Mouse (Mus musculus) forebrain, embryonic 15.5 days (tissue): ENCODE data around the gene Wt1. TPM values are rescaled to one million over a fixed set of nuclear protein-coding genes. Genes with fewer than 3 reads are reported as not detected.

Experiments
- ATAC-seq: fragments of 200-750 bp; cut with Nextera tagmentation; replicated peaks from 2 replicates; pipeline ENCODE4 v1.8.0; 2017; ENCODE audit warnings: mild to moderate bottlenecking, moderate TSS enrichment, moderate library complexity
- H3K27ac ChIP-seq: fragments of 300-500 bp; sonication (generic); replicated peaks from 2 replicates; pipeline ENCODE4 v1.5.1; 2015; ENCODE audit warnings: mild to moderate bottlenecking, inconsistent platforms
- H3K27me3 ChIP-seq: fragments of 300-500 bp; sonication (generic); 2 replicates; pipeline ENCODE4 v1.6.1; 2015; ENCODE audit warnings: inconsistent platforms
- H3K36me3 ChIP-seq: fragments of 300-500 bp; sonication (generic); 2 replicates; pipeline ENCODE4 v1.6.1; 2015; ENCODE audit warnings: mild to moderate bottlenecking, inconsistent platforms
- H3K4me1 ChIP-seq: fragments of 300-500 bp; sonication (generic); 2 replicates; pipeline ENCODE4 v1.6.1; 2015; ENCODE audit warnings: inconsistent platforms
- H3K4me2 ChIP-seq: fragments of 300-500 bp; sonication (generic); replicated peaks from 2 replicates; pipeline ENCODE4 v1.6.1; 2015; ENCODE audit warnings: mild to moderate bottlenecking, inconsistent platforms
- H3K4me3 ChIP-seq: fragments of 300-500 bp; sonication (generic); 2 replicates; pipeline ENCODE4 v1.5.1; 2015; ENCODE audit warnings: mild to moderate bottlenecking, inconsistent platforms
- H3K9ac ChIP-seq: fragments of 300-500 bp; sonication (generic); replicated peaks from 2 replicates; pipeline ENCODE4 v1.6.1; 2015; ENCODE audit warnings: mild to moderate bottlenecking, inconsistent platforms
- H3K9me3 ChIP-seq: fragments of 300-500 bp; sonication (generic); 2 replicates; pipeline ENCODE4 v1.6.1; 2016; ENCODE audit warnings: inconsistent platforms
- WGBS: fragments of 180-500 bp; shearing (Covaris S2); methylation state at CpG from one replicate; pipeline ENCODE4 v1.1.7; 2015; ENCODE audit warnings: mixed read lengths; 5-methylcytosine and 5-hydroxymethylcytosine counted together
- polyA plus RNA-seq: library from polyadenylated mRNA; unstranded; fragments of >200 nt; fragmentation: Nextera tagmentation; extraction: Ambion mirVana; gene quantifications from 2 replicates; pipeline ENCODE4 v1.2.1, GENCODE M21; 2015

The Wt1 gene
- polyA plus RNA-seq, 1 experiment from 2014 or later: not detected

DNA sequence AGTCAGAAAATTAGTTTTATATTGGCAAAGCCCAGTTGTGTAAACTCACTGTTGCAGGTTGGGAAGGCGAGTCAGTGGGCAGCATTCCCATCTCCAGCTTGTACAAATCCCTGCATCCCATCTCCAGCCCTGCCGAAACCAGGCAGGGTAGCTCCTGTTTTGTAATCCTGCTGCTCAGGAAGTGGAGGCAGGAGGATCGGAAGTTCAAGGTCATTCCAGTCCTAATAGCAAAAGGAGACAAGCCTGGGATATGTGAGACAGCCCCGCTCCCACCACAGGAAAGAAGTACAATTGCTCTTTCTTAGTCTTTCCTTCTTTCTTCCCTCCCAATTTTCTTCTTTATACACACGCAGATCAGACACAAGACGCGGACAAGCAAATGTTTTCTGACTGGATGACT lies 25.8 kb upstream of the Wt1 start:
- H3K4me3 ChIP-seq: no peak overlapping the region
- no peak for ATAC-seq
- H3K9ac ChIP-seq: no peak overlapping the region
- H3K4me2 ChIP-seq: no peak overlapping the region
- no peaks in the 10 kb centered on the region for H3K9me3 ChIP-seq
- H3K27ac ChIP-seq: no peak overlapping the region
- H3K27me3 ChIP-seq: no peaks in the 10 kb centered on the region
- no peaks in the 10 kb centered on the region for H3K36me3 ChIP-seq
- WGBS: 49% methylated on average over 7 of the region's 7 CpGs
- no peaks in the 10 kb centered on the region for H3K4me1 ChIP-seq

DNA sequence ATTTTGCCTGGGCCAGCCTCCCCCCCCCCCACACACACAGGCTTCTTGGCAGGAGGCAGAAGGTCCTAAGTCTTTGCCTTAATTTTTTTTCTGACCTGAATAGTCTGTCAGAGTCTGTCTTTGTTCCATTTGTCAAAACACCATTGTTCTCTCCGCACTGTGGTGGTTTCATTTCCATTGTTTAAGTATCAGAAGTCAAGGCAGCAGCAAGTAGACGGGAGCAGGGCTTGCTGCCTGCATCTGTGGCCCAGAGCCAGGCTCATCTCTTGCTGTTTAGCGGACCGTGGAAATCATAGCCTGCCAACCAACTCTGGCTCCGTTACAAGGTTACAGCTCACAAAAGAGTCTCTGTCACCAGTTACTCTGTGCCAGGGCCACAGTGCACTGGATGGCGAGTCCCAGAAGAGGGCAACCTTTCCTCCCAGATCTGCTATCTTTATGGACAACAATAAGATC lies 17.6 kb upstream of the Wt1 start:
- ATAC-seq: peak; percentile 94
- H3K9ac ChIP-seq: no peak overlapping the region
- no peak overlapping the region for H3K27ac ChIP-seq
- 0 out of 2 replicates have a peak, but pooled peaks cover 4% of the 10 kb centered on the region for H3K4me1 ChIP-seq
- WGBS: 0% methylated on average over 6 of the region's 6 CpGs
- H3K4me3 ChIP-seq: no peak overlapping the region
- no peaks in the 10 kb centered on the region for H3K9me3 ChIP-seq
- H3K27me3 ChIP-seq: peaks cover 20% of the 10 kb centered on the region; the same call in 1 of the 2 replicates
- no peaks in the 10 kb centered on the region for H3K36me3 ChIP-seq
- H3K4me2 ChIP-seq: no peak overlapping the region

- WGBS: 9% methylated on average over 9 of the region's 9 CpGs
- H3K4me3 ChIP-seq: no peak overlapping the region
- no peaks in the 10 kb centered on the region for H3K9me3 ChIP-seq
- peaks cover 48% of the 10 kb centered on the region; the same call in 1 of the 2 replicates for H3K27me3 ChIP-seq
- H3K9ac ChIP-seq: no peak overlapping the region
- H3K27ac ChIP-seq: no peak overlapping the region
- no peak overlapping the region for H3K4me2 ChIP-seq
- no peaks in the 10 kb centered on the region for H3K36me3 ChIP-seq
- no peak for ATAC-seq
- no peaks in the 10 kb centered on the region for H3K4me1 ChIP-seq
Observed at GRCm38 (mm10) chr2:105114074-105114473, 12.3 kb upstream of the Wt1 start.

DNA sequence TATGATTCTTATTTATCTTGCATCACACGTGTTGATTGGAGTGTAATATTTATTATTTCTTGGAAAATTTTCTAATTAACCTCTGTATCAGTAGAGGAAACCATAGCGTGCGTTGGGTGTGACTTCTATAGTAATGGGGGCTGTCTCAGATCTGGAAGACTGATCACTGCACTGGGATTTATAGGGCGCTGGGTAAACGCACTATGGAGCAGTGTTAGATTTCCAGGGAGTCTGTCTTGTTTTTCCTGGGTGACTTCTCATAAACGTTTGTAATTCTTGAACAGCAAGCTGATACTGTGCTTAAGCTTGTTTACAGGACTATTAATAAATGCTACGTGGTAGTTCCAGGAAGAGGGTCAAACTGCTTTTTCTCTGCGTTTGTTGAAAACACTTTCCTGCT lies 8.7 kb upstream of the Wt1 start:
- H3K36me3 ChIP-seq: no peaks in the 10 kb centered on the region
- no peak overlapping the region for H3K4me2 ChIP-seq
- no peak for ATAC-seq
- H3K9me3 ChIP-seq: no peaks in the 10 kb centered on the region
- H3K4me1 ChIP-seq: 0 out of 2 replicates have a peak, but pooled peaks cover under 1% of the 10 kb centered on the region
- H3K27me3 ChIP-seq: peaks cover 68% of the 10 kb centered on the region
- H3K4me3 ChIP-seq: no peak overlapping the region
- 77% methylated on average over 8 of the region's 8 CpGs for WGBS
- H3K27ac ChIP-seq: no peak overlapping the region
- no peak overlapping the region for H3K9ac ChIP-seq

- Histone ChIP-seq H3K4me3 (no peak overlapping the region), H3K27ac (no peak overlapping the region), H3K9me3 (no peaks in the 10 kb centered on the region), H3K27me3 (peaks cover 87% of the 10 kb centered on the region), H3K4me1 (peaks cover 16% of the 10 kb centered on the region), H3K4me2 (no peak overlapping the region), H3K9ac (no peak overlapping the region), H3K36me3 (no peaks in the 10 kb centered on the region)
- 3% methylated on average over 8 of the region's 8 CpGs for WGBS
- ATAC-seq: no peak
Observed at GRCm38 (mm10) chr2:105122216-105122615, 4.1 kb upstream of the Wt1 start.

- ATAC-seq: no peak
- WGBS: under 1% methylated on average over 27 of the region's 27 CpGs
- Histone ChIP-seq H3K36me3 (no peaks in the 10 kb centered on the region), H3K27me3 (peaks cover 89% of the 10 kb centered on the region), H3K4me1 (peaks cover 18% of the 10 kb centered on the region), H3K27ac (no peak overlapping the region), H3K9ac (no peak overlapping the region), H3K4me2 (no peak overlapping the region), H3K4me3 (no peak overlapping the region), H3K9me3 (no peaks in the 10 kb centered on the region)
Observed at GRCm38 (mm10) chr2:105122886-105123285, 3.4 kb upstream of the Wt1 start.

- Histone ChIP-seq H3K4me3 (no peak overlapping the region), H3K4me2 (no peak overlapping the region), H3K4me1 (peaks cover 18% of the 10 kb centered on the region), H3K27ac (no peak overlapping the region), H3K27me3 (peaks cover 86% of the 10 kb centered on the region), H3K9me3 (no peaks in the 10 kb centered on the region), H3K36me3 (no peaks in the 10 kb centered on the region), H3K9ac (no peak overlapping the region)
- ATAC-seq: no peak
- WGBS: 2% methylated on average over 8 of the region's 8 CpGs
Observed at GRCm38 (mm10) chr2:105123431-105123830, 2.9 kb upstream of the Wt1 start.

- Histone ChIP-seq H3K4me1 (peaks cover 18% of the 10 kb centered on the region), H3K27me3 (peaks cover 86% of the 10 kb centered on the region), H3K4me3 (no peak overlapping the region), H3K4me2 (no peak overlapping the region), H3K36me3 (no peaks in the 10 kb centered on the region), H3K9ac (no peak overlapping the region), H3K9me3 (no peaks in the 10 kb centered on the region), H3K27ac (no peak overlapping the region)
- under 1% methylated on average over 9 of the region's 9 CpGs for WGBS
- no peak for ATAC-seq
Observed at GRCm38 (mm10) chr2:105123881-105124280, 2.4 kb upstream of the Wt1 start.

GRCm38 (mm10) chr2:105124391-105124790 lies 1.9 kb upstream of the Wt1 start:
- ATAC-seq: no peak
- Histone ChIP-seq H3K27ac (no peak overlapping the region), H3K4me2 (no peak overlapping the region), H3K4me3 (no peak overlapping the region), H3K9me3 (no peaks in the 10 kb centered on the region), H3K9ac (no peak overlapping the region), H3K4me1 (peaks cover 18% of the 10 kb centered on the region), H3K36me3 (no peaks in the 10 kb centered on the region), H3K27me3 (peaks cover 86% of the 10 kb centered on the region)
- WGBS: under 1% methylated on average over 7 of the region's 7 CpGs

GRCm38 (mm10) chr2:105125205-105125604 lies 1.1 kb upstream of the Wt1 start:
- peaks cover 18% of the 10 kb centered on the region for H3K4me1 ChIP-seq
- peaks cover 86% of the 10 kb centered on the region for H3K27me3 ChIP-seq
- no peaks in the 10 kb centered on the region for H3K36me3 ChIP-seq
- ATAC-seq: no peak
- H3K9ac ChIP-seq: no peak overlapping the region
- no peak overlapping the region for H3K4me2 ChIP-seq
- no peak overlapping the region for H3K4me3 ChIP-seq
- no peaks in the 10 kb centered on the region for H3K9me3 ChIP-seq
- WGBS: 2% methylated on average over 8 of the region's 8 CpGs
- no peak overlapping the region for H3K27ac ChIP-seq

DNA sequence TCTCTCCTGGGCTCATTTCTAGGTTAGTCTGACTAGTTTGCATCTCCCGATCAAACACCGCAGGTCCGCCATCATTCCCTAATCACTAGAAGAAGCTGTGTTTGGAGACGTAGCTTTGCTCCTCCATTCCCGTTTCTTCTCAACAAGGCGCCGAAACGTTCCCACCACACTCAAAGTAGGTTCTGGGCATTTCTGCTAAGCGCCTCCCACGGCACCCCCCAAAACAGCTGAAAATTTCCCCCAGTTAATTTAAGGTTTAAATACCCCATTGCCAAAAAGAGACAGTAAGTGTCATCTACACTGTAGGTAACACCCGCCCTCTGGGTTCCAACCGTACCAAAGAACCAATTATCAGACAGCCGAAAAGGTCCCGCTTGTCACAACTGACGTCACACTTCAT lies 688 bp upstream of the Wt1 start:
- no peaks in the 10 kb centered on the region for H3K36me3 ChIP-seq
- peaks cover 86% of the 10 kb centered on the region for H3K27me3 ChIP-seq
- no peak overlapping the region for H3K27ac ChIP-seq
- no peak overlapping the region for H3K9ac ChIP-seq
- WGBS: 3% methylated on average over 15 of the region's 15 CpGs
- no peak overlapping the region for H3K4me3 ChIP-seq
- no peak for ATAC-seq
- no peak overlapping the region for H3K4me2 ChIP-seq
- peaks cover 22% of the 10 kb centered on the region for H3K4me1 ChIP-seq
- H3K9me3 ChIP-seq: no peaks in the 10 kb centered on the region

- peak; percentile 42 for ATAC-seq
- no peak overlapping the region for H3K9ac ChIP-seq
- peaks cover 90% of the 10 kb centered on the region for H3K27me3 ChIP-seq
- H3K9me3 ChIP-seq: no peaks in the 10 kb centered on the region
- peak overlapping the region; percentile 23 for H3K4me3 ChIP-seq
- H3K27ac ChIP-seq: no peak overlapping the region
- WGBS: under 1% methylated on average over 87 of the region's 92 CpGs
- H3K4me2 ChIP-seq: peak overlapping the region; percentile 32
- no peaks in the 10 kb centered on the region for H3K36me3 ChIP-seq
- peaks cover 25% of the 10 kb centered on the region for H3K4me1 ChIP-seq
Observed at GRCm38 (mm10) chr2:105126691-105127530, 582 bp downstream of the Wt1 start.
